In the genomic region with DNA sequence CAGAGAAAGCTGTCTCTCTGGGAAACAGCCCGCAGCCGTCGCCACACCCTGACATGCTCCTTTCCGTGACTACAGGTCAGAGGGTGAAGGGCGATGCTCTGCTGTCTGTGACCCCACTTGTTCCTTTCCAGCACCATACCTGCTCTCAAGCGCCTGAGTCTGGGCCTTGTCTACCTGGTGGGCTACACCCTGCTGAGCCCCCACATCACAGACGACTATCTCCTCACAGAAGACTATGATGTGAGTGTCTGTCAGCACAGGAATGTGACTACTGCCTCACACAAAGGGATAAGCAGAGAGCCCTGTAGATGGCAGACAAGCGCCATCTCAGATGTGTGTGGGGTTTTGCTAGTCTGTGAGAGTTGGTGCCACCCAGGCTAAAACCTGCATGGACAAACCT, we compare ENCODE assay signal across 11 mouse cellular contexts. TPM values are rescaled to one million over a fixed set of nuclear protein-coding genes. Genes with fewer than 3 reads are reported as not detected.
DNase-seq lines count a peak whose midpoint lies in the region; ATAC-seq and TF ChIP-seq lines count a peak whose summit lies in the region.
"Had no signal": no experiment of that assay in that cellular context is flagged by ENCODE, and none has a peak within 500 bp of the region (broad histone marks: within the 10 kb centered on the region; RNA-seq: fewer than 3 reads in every experiment).

No protein-coding gene starts in this region.

- H3K27ac ChIP-seq in kidney, postnatal 0 days: no peak overlapping the region
- H3K27ac ChIP-seq in thymus, adult 2 months (ENCODE audit: control insufficient read depth, insufficient read depth, low read length): no peak overlapping the region
- no peak overlapping the region for H3K27ac ChIP-seq in forebrain, embryonic 16.5 days (ENCODE audit: low read length)

- DNase-seq in kidney, postnatal 0 days (ENCODE audit: low spot score): no peak
- no peak for DNase-seq in kidney, postnatal 10 days
- peak; percentile 50 for DNase-seq in thymus, adult 2 months
- DNase-seq in thymus, adult 18-20 months: no peak
- DNase-seq in embryo, embryonic 9.5 days (ENCODE audit: extremely low spot score): no peak
- DNase-seq in heart, adult 18-20 months: no peak
- DNase-seq: cerebellum, postnatal 14 days; kidney, postnatal 14 days; right cerebral cortex, adult 18-20 months had no signal

- WGBS in kidney, postnatal 0 days: 79% methylated on average over 8 of the region's 8 CpGs
- WGBS in thymus, adult 2 months: 94% methylated on average over 8 of the region's 8 CpGs
- WGBS in forebrain, embryonic 16.5 days: 79% methylated on average over 8 of the region's 8 CpGs

- 0 out of 2 replicates have a peak, but pooled peaks cover 10% of the 10 kb centered on the region for H3K4me1 ChIP-seq in kidney, postnatal 0 days (replicated peaks; ENCODE audit: insufficient read depth, low read length)
- no peaks in the 10 kb centered on the region for H3K4me1 ChIP-seq in thymus, adult 2 months (replicated peaks; ENCODE audit: control insufficient read depth, insufficient read depth, low read length)
- H3K4me1 ChIP-seq in forebrain, embryonic 16.5 days (replicated peaks; ENCODE audit: control insufficient read depth, insufficient read depth, low read length): no peaks in the 10 kb centered on the region

- peaks cover 54% of the 10 kb centered on the region for H3K36me3 ChIP-seq in kidney, postnatal 0 days (ENCODE audit: insufficient read depth, low read length)
- peaks cover 45% of the 10 kb centered on the region for H3K36me3 ChIP-seq in thymus, adult 2 months (ENCODE audit: control insufficient read depth, insufficient read depth, low read length)
- peaks cover 28% of the 10 kb centered on the region for H3K36me3 ChIP-seq in forebrain, embryonic 16.5 days (ENCODE audit: control insufficient read depth, insufficient read depth)

- no peaks in the 10 kb centered on the region for H3K9me3 ChIP-seq in kidney, postnatal 0 days (replicated peaks; ENCODE audit: low read length)
- H3K9me3 ChIP-seq in forebrain, embryonic 16.5 days (ENCODE audit: control insufficient read depth, low read length): no peaks in the 10 kb centered on the region

- H3K27me3 ChIP-seq in kidney, postnatal 0 days (ENCODE audit: insufficient read depth, low read length): no peaks in the 10 kb centered on the region
- H3K27me3 ChIP-seq in thymus, adult 2 months (ENCODE audit: control insufficient read depth, insufficient read depth, low read length): no peaks in the 10 kb centered on the region
- no peaks in the 10 kb centered on the region for H3K27me3 ChIP-seq in forebrain, embryonic 16.5 days (replicated peaks; ENCODE audit: control insufficient read depth, insufficient read depth, low read length)

- no peak overlapping the region for H3K4me3 ChIP-seq in kidney, postnatal 0 days (replicated peaks; ENCODE audit: low read depth, low read length)
- no peak overlapping the region for H3K4me3 ChIP-seq in thymus, adult 2 months (ENCODE audit: control insufficient read depth, insufficient read depth, low read length)
- H3K4me3 ChIP-seq in forebrain, embryonic 16.5 days (replicated peaks; ENCODE audit: low read length): no peak overlapping the region
- H3K4me3 ChIP-seq: erythroblast, embryonic 14.5 days had no signal

- no peak overlapping the region for H3K4me2 ChIP-seq in kidney, postnatal 0 days (ENCODE audit: low read length)
- no peak overlapping the region for H3K4me2 ChIP-seq in forebrain, embryonic 16.5 days (ENCODE audit: low read length)

- ATAC-seq in kidney, postnatal 0 days (replicated peaks; ENCODE audit: low FRiP score, low read depth): no peak
- ATAC-seq in forebrain, embryonic 16.5 days: peak; percentile 22

- peak; percentile 49; the same call in 1 of the 2 replicates for TF ChIP-seq CTCF in kidney, postnatal 0 days (IDR thresholded peaks at IDR 0.05; ENCODE audit: low read depth)
- no peak for TF ChIP-seq CTCF in thymus, adult 2 months (IDR thresholded peaks at IDR 0.05; ENCODE audit: borderline replicate concordance, control insufficient read depth, extremely low read depth, insufficient read depth, low read length, poor library complexity)

- no peak for TF ChIP-seq POLR2A in thymus, adult 2 months (IDR thresholded peaks at IDR 0.05; ENCODE audit: control insufficient read depth, extremely low read depth, insufficient read depth, low read length, poor library complexity)

- H3K9ac ChIP-seq in kidney, postnatal 0 days (ENCODE audit: low read depth, low read length): no peak overlapping the region
- H3K9ac ChIP-seq in forebrain, embryonic 16.5 days (replicated peaks; ENCODE audit: low read depth, low read length): no peak overlapping the region

RNA-seq across cellular contexts. Expression of gene Emg1, which starts 10.6 kb away (rescaled TPM):
- 166 and 183 TPM in 2 replicates for polyA plus RNA-seq in kidney, postnatal 0 days (2015; fragmentation: Nextera tagmentation; extraction: Ambion mirVana)
- polyA plus RNA-seq in thymus, adult 2 months (2012; rRNA removed): 203 and 210 TPM in 2 replicates
- polyA plus RNA-seq in forebrain, embryonic 16.5 days (2015; fragmentation: Nextera tagmentation; extraction: Ambion mirVana): 142 and 150 TPM in 2 replicates
- total RNA-seq in heart, adult 18-20 months (2021): 10 to 100 TPM; 78.1 to 80.8 TPM

RNA-seq across cellular contexts. Expression of gene Phb2, which starts 10.8 kb away (rescaled TPM):
- 404 and 411 TPM in 2 replicates for polyA plus RNA-seq in kidney, postnatal 0 days (2015; fragmentation: Nextera tagmentation; extraction: Ambion mirVana)
- 150 and 171 TPM in 2 replicates for polyA plus RNA-seq in thymus, adult 2 months (2012; rRNA removed)
- polyA plus RNA-seq in forebrain, embryonic 16.5 days (2015; fragmentation: Nextera tagmentation; extraction: Ambion mirVana): 250 and 252 TPM in 2 replicates
- 100 to 1,000 TPM; 277 to 319 TPM for total RNA-seq in heart, adult 18-20 months (2021)

RNA-seq across cellular contexts. Expression of gene Ptpn6, which starts 37.2 kb away (rescaled TPM):
- 13.0 and 13.6 TPM in 2 replicates for polyA plus RNA-seq in kidney, postnatal 0 days (2015; fragmentation: Nextera tagmentation; extraction: Ambion mirVana)
- polyA plus RNA-seq in thymus, adult 2 months (2012; rRNA removed): 210 and 212 TPM in 2 replicates
- polyA plus RNA-seq in forebrain, embryonic 16.5 days (2015; fragmentation: Nextera tagmentation; extraction: Ambion mirVana): 3.3 and 4.5 TPM in 2 replicates
- total RNA-seq in heart, adult 18-20 months (2021): 10 to 100 TPM in 1 of 2 experiments, 1 to 10 TPM in 1; 3.0 to 12.9 TPM

RNA-seq across cellular contexts. Expression of gene Lpcat3, which starts 38.5 kb away (rescaled TPM):
- polyA plus RNA-seq in kidney, postnatal 0 days (2015; fragmentation: Nextera tagmentation; extraction: Ambion mirVana): 90.6 and 93.4 TPM in 2 replicates
- 173 and 184 TPM in 2 replicates for polyA plus RNA-seq in thymus, adult 2 months (2012; rRNA removed)
- 35.9 and 36.7 TPM in 2 replicates for polyA plus RNA-seq in forebrain, embryonic 16.5 days (2015; fragmentation: Nextera tagmentation; extraction: Ambion mirVana)
- 10 to 100 TPM; 37.3 to 38.3 TPM for total RNA-seq in heart, adult 18-20 months (2021)

RNA-seq across cellular contexts. Expression of gene Grcc10, which starts 39.8 kb away (rescaled TPM):
- 549 and 600 TPM in 2 replicates for polyA plus RNA-seq in kidney, postnatal 0 days (2015; fragmentation: Nextera tagmentation; extraction: Ambion mirVana)
- polyA plus RNA-seq in thymus, adult 2 months (2012; rRNA removed): 265 and 352 TPM in 2 replicates
- polyA plus RNA-seq in forebrain, embryonic 16.5 days (2015; fragmentation: Nextera tagmentation; extraction: Ambion mirVana): 614 and 641 TPM in 2 replicates
- total RNA-seq in heart, adult 18-20 months (2021): 100 to 1,000 TPM; 277 to 290 TPM

Comparison
In these comparisons a context has a peak if more than half of its experiments do, and no peak if none do; other contexts are left out.
1. RNA of gene Ptpn6, which starts 37.2 kb away (polyA plus RNA-seq): 210 to 212 TPM in thymus, adult 2 months; 13.0 to 13.6 TPM in kidney, postnatal 0 days and 3.3 to 4.5 TPM in forebrain, embryonic 16.5 days; every median in the first group is over 10 times any median in the second.